Mouse (Mus musculus) cerebellum, adult 2 months (tissue): Measurements from ENCODE around the gene Erf. TPM values are rescaled to one million over a fixed set of nuclear protein-coding genes. Genes with fewer than 3 reads are reported as not detected.
A peak's percentile ranks its signal among the peaks of the same experiment; 100 is the strongest.

Experiments
- DNase-seq, 2 experiments: peaks; one replicate each; pipeline ENCODE4 v3.0.0; 2021
- H3K27ac ChIP-seq: fragments of 200-500 bp; 2 replicates; pipeline ENCODE4 v1.5.1; 2012; ENCODE audit warnings: low read length, control low read depth, inconsistent platforms; ENCODE audit not compliant: insufficient read depth
- H3K27me3 ChIP-seq: fragments of 200-500 bp; 2 replicates; pipeline ENCODE4 v1.6.1; 2012; ENCODE audit warnings: inconsistent platforms, mild to moderate bottlenecking, low read length, moderate library complexity; ENCODE audit not compliant: control insufficient read depth, insufficient read depth
- H3K4me1 ChIP-seq: fragments of 200-500 bp; 2 replicates; pipeline ENCODE4 v1.6.1; 2011; ENCODE audit warnings: low read length; ENCODE audit not compliant: control insufficient read depth, insufficient read depth
- H3K4me3 ChIP-seq: fragments of 200-500 bp; replicated peaks from 2 replicates; pipeline ENCODE3; 2011; ENCODE audit warnings: mild to moderate bottlenecking, low read depth, low read length, control low read depth; ENCODE audit not compliant: insufficient read depth
- CTCF ChIP-seq: fragments of 200-500 bp; IDR thresholded peaks from 2 replicates; pipeline ENCODE4 v1.5.1; 2011; ENCODE audit warnings: low read depth, mild to moderate bottlenecking, control low read depth, low read length, moderate library complexity, borderline replicate concordance; ENCODE audit not compliant: insufficient read depth
- POLR2A ChIP-seq: fragments of 200-500 bp; IDR thresholded peaks from 2 replicates; pipeline ENCODE4 v1.6.1; 2011; ENCODE audit warnings: low read length, control low read depth, borderline replicate concordance; ENCODE audit not compliant: insufficient read depth
- WGBS: fragments of 180-500 bp; shearing (Covaris S2); methylation state at CpG from one replicate; pipeline ENCODE4 v1.1.7; 2018; 5-methylcytosine and 5-hydroxymethylcytosine counted together
- polyA plus RNA-seq: library from polyadenylated mRNA; depleted of rRNA; stranded (reverse); fragments of >200 nt; gene quantifications from 2 replicates; pipeline ENCODE4 v1.2.3, GENCODE M21; 2012

The Erf gene
- polyA plus RNA-seq, 1 experiment = 14.3 TPM

DNA sequence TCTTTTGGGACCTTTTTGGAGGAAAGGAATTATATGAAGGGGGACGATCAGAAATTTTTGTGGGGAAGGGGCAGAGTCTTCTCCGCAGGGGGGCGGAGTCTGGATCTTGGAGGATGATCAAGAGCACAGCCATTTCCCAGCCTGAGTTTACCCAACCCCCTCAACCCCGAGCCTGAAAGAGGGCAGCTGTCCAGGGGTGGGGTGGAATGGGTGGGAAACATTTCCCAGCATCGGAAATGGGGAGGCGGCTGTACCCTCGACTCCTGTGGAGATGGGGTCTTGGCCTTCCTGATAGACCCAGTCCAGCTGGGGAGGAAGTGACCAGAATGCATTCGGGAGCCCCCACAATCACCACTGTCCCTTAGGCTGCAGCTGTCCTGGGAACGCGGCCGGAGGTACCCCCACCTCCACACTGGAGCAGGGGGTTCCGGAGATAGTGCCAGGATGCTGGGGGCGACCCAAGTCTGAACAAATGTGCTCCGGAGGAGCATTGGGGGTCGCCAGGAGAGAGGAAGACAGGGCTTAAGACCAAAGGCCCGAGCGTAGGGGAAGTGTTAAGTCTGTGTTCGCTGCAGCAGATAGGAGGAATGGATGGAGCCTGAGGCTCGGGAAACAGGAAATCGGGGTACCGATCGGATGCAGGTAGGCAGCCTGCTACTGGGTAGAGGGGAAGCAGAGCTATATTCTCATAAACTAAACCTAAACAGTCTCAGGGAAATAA is 670 bp upstream of the Erf start:
- 1% methylated on average over 22 of the region's 22 CpGs for WGBS
- Histone ChIP-seq H3K4me1 (peaks cover 17% of the 10 kb centered on the region; the same call in 1 of the 2 replicates), H3K27me3 (no peaks in the 10 kb centered on the region), H3K4me3 (peak overlapping the region; percentile 72), H3K27ac (peak overlapping the region; percentile 98)
- TF ChIP-seq CTCF (no peak), POLR2A (no peak)
- DNase-seq = peak; percentile 59 to 71

- Histone ChIP-seq H3K27ac (peak overlapping the region; percentile 60), H3K4me1 (peaks cover 17% of the 10 kb centered on the region; the same call in 1 of the 2 replicates), H3K4me3 (peak overlapping the region; percentile 72), H3K27me3 (no peaks in the 10 kb centered on the region)
- DNase-seq = peak; percentile 66 to 67
- WGBS = under 1% methylated on average over 61 of the region's 73 CpGs
- TF ChIP-seq POLR2A = no peak; the same call in 1 of the 2 replicates
- no peak for TF ChIP-seq CTCF
Measured at GRCm38 (mm10) chr7:25249314-25250140, 1.0 kb downstream of the Erf start.

- DNase-seq = peak in 1 of 2 experiments; percentile 53
- under 1% methylated on average over 25 of the region's 25 CpGs for WGBS
- H3K27ac ChIP-seq = peak overlapping the region; percentile 60
- peaks cover 17% of the 10 kb centered on the region; the same call in 1 of the 2 replicates for H3K4me1 ChIP-seq
- TF ChIP-seq CTCF (no peak), POLR2A (peak; percentile 16; the same call in 1 of the 2 replicates)
- no peaks in the 10 kb centered on the region for H3K27me3 ChIP-seq
- peak overlapping the region; percentile 72 for H3K4me3 ChIP-seq
Measured at GRCm38 (mm10) chr7:25248846-25249313, 1.7 kb downstream of the Erf start.

GRCm38 (mm10) chr7:25248018-25248647 is 2.4 kb downstream of the Erf start:
- 15% methylated on average over 18 of the region's 18 CpGs for WGBS
- H3K4me1 ChIP-seq = peaks cover 17% of the 10 kb centered on the region; the same call in 1 of the 2 replicates

DNA sequence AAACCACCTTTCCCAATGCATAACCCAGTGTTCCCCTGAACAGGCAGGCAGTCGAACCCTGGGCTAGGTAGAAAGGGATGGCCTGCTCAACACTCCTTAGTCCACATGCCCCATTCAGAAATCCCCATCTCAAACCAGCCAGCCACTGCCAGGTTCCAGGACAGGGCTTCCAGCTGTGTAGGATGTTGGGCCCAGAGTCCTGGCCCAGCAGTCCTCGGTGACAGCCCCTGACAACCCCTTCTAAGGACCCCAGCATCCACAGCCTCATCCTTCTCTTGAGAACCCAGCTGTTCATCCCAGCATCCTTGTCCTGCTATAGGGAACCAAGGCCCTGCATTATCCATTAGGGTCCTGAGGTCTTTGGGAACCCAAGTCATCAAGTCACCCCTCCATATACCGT is 3.1 kb downstream of the Erf start:
- Histone ChIP-seq H3K4me3 (no peak overlapping the region), H3K27ac (peak overlapping the region; percentile 47; the same call in 1 of the 2 replicates), H3K4me1 (peaks cover 17% of the 10 kb centered on the region; the same call in 1 of the 2 replicates), H3K27me3 (no peaks in the 10 kb centered on the region)
- TF ChIP-seq CTCF (no peak), POLR2A (no peak)
- 34% methylated on average over 3 of the region's 3 CpGs for WGBS
- no peak for DNase-seq

More at GRCm38 (mm10) chr7:25248018-25248647, 2.4 kb downstream of the Erf start:
- no peak for TF ChIP-seq POLR2A
- no peak for TF ChIP-seq CTCF
- DNase-seq = peak; percentile 55
- H3K27ac ChIP-seq = peak overlapping the region; percentile 56; the same call in 1 of the 2 replicates
- no peaks in the 10 kb centered on the region for H3K27me3 ChIP-seq
- H3K4me3 ChIP-seq = peak overlapping the region; percentile 39

GRCm38 (mm10) chr7:25246759-25247137 is 3.8 kb downstream of the Erf start:
- no peak for DNase-seq
- peaks cover 13% of the 10 kb centered on the region; the same call in 1 of the 2 replicates for H3K4me1 ChIP-seq
- TF ChIP-seq CTCF = no peak
- TF ChIP-seq POLR2A = no peak
- H3K4me3 ChIP-seq = no peak overlapping the region
- no peaks in the 10 kb centered on the region for H3K27me3 ChIP-seq
- WGBS = 33% methylated on average over 4 of the region's 4 CpGs
- H3K27ac ChIP-seq = no peak overlapping the region

GRCm38 (mm10) chr7:25246079-25246758 is 4.3 kb downstream of the Erf start:
- TF ChIP-seq CTCF (no peak), POLR2A (no peak)
- peaks cover 13% of the 10 kb centered on the region; the same call in 1 of the 2 replicates for H3K4me1 ChIP-seq
- H3K27me3 ChIP-seq = no peaks in the 10 kb centered on the region
- H3K4me3 ChIP-seq = no peak overlapping the region
- no peak overlapping the region for H3K27ac ChIP-seq
- DNase-seq = peak; percentile 53 to 63
- WGBS = 32% methylated on average over 20 of the region's 20 CpGs
